Mouse (Mus musculus) spleen, adult 2 months (tissue): ENCODE results near the gene Edaradd.

Experiments
- CTCF ChIP-seq: fragments of 200-500 bp; IDR thresholded peaks from 2 replicates; pipeline ENCODE4 v1.5.1; 2011; ENCODE audit warnings: mild to moderate bottlenecking, inconsistent platforms; ENCODE audit not compliant: insufficient read depth, insufficient read length, insufficient replicate concordance; ENCODE audit errors: extremely low read depth
- POLR2A ChIP-seq: fragments of 200-500 bp; IDR thresholded peaks from 2 replicates; pipeline ENCODE4 v1.6.1; 2011; ENCODE audit warnings: low read depth, low read length, inconsistent platforms

GRCm38 (mm10) chr13:12468488-12468887, 51.8 kb downstream of the Edaradd start:
- TF ChIP-seq CTCF (no peak), POLR2A (no peak)
